Mouse (Mus musculus) neutrophil, adult 5-6 weeks (primary cell): ENCODE results near the gene Cep112. TPM values are rescaled to one million over a fixed set of nuclear protein-coding genes. Genes with fewer than 3 reads are reported as not detected.

Source experiments
- ATAC-seq: fragments of 151-379, 151-347 bp; 2 replicates; pipeline ENCODE4 v1.8.0; 2017; ENCODE audit warnings: mild to moderate bottlenecking, moderate TSS enrichment; ENCODE audit not compliant: insufficient number of reproducible peaks, poor library complexity, low FRiP score, severe bottlenecking; ENCODE audit errors: extremely low read depth
- total RNA-seq: library from RNA; stranded (forward); fragments of 200-1000 nt; gene quantifications from 2 replicates; pipeline ENCODE4 v1.2.3, GENCODE M21; 2017

Gene Cep112
- total RNA-seq, 1 experiment from 2014 or later: 0.58 TPM

- no peak for ATAC-seq
Observed at GRCm38 (mm10) chr11:108757626-108758430, 332.8 kb downstream of the Cep112 start.

GRCm38 (mm10) chr11:108770064-108770463 is 345.1 kb downstream of the Cep112 start:
- no peak for ATAC-seq

GRCm38 (mm10) chr11:108774019-108774670 is 349.2 kb downstream of the Cep112 start:
- no peak for ATAC-seq

GRCm38 (mm10) chr11:108777158-108777557 is 352.2 kb downstream of the Cep112 start:
- no peak for ATAC-seq

- no peak for ATAC-seq
Observed at GRCm38 (mm10) chr11:108780271-108781250, 355.6 kb downstream of the Cep112 start.

DNA sequence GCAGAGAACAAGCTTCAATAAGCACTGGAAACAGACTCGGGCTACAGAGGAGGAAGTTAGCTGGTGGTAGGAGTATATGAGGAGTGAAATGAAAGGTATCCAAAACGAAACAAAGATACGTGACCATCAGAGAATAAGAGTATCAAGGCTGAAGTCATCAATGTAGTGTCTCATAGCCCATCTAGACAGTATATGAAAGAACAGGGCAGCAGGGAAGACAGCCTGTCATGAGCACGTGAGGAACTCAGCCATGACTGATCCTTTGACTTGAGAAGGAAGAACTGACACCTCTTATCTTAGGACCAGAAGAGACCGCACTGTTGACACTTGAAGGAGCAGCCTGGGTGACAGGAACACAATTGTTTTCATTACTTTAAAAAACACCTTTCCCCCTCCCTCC is 373.4 kb downstream of the Cep112 start:
- ATAC-seq: no peak

GRCm38 (mm10) chr11:108799695-108800094 is 374.7 kb downstream of the Cep112 start:
- ATAC-seq: no peak

- no peak for ATAC-seq
Observed at GRCm38 (mm10) chr11:108804030-108804429, 379.0 kb downstream of the Cep112 start.

- ATAC-seq: no peak
Observed at GRCm38 (mm10) chr11:108805947-108806346, 381.0 kb downstream of the Cep112 start.

DNA sequence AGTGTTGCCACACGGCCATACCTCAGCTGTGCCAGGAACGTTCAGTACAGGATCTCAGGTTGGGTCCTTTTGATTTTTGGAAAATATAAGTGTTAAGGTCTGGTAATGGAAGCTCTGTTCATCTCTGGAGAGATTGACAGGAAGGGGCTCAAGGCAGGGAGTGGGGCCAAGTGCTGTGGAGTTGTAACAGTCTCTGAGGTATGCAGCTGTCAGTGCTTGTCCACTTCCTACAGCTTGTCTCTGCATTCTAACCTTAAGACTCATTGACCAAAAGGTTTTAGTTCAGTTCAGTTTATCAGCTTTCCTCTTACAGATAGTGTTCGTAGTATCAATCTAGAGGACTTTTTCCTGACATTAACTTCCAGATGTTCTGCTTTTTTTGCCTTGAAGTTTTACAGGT is 384.6 kb downstream of the Cep112 start:
- no peak for ATAC-seq

DNA sequence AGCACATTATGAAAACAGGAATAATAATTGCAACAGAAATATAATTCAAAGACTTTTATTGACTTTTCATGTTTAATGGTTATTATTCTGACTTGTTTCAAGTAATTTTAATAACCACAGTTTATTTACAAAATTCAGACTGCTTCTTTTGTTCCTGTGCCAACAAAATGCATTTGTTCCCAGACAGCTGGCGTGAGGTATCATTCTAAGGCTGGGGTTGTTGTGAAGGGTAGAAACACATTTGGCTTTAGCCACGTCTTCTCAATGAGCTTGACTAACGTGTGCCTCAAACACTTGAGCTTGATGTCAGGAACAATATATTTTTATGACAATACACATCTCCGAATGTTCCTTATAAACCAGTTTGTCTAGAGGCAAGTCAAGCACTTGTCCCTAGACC is 396.8 kb downstream of the Cep112 start:
- ATAC-seq: no peak

GRCm38 (mm10) chr11:108822257-108822656 is 397.3 kb downstream of the Cep112 start:
- ATAC-seq: no peak

GRCm38 (mm10) chr11:108827321-108827720 is 402.3 kb downstream of the Cep112 start:
- ATAC-seq: no peak

GRCm38 (mm10) chr11:108828374-108829025 is 403.5 kb downstream of the Cep112 start:
- no peak for ATAC-seq

DNA sequence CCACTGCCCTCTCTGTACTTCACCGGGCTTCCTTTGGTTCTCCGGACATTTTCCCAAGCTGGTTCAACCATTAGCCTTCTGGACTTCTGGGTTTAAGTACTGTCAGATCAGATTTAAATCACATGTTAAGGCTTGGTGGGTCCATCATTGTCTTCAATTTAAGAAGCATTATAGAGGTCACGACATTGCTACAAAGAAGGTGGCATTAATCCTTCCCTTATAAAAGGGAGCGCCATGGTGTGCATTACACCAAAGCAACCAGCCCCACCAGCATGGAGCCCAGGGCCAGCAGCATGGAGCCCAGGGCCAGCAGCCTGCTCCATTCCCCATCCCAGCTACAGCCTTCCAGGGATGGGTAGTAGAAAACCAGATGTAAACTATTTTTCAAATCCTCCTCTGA is 411.7 kb downstream of the Cep112 start:
- no peak for ATAC-seq

DNA sequence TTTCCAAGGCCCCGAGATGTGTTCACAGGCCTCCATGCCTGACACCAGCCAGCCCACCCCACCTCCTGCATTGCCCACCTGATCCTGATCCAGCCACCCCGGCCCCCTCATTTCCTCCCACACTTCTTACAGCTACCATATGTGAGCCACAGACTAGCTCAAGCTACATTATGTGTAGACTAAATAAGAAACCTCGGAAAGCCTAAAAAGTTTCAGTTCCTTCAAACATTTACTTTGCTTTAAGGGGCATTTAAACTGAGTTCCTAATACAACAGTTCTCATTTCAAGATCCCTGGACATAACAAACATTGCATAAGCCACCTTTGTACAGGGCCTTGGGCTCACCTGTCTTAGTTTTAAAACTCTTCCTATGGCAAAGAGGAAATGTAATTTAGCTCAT is 415.2 kb downstream of the Cep112 start:
- no peak for ATAC-seq

DNA sequence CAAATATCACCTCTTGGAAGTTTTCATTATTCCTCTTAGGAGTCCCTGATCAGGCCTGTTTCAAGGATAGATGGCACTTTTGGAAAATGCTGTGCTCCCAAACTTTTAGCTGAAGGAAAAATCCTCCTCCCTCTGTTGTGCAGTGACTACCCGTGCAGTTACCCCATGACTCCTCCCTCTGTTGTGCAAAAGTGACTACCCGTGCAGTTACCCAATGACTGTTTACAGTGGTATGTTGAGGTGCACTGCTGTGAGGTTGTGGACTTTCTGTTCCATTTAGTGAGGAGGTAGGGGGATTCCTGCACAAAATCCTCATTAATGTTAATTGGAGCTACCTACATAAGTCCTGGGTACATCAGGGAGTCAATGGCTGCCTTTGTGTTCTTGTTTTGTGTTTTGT is 417.8 kb downstream of the Cep112 start:
- ATAC-seq: no peak

GRCm38 (mm10) chr11:108845971-108846370 is 421.0 kb downstream of the Cep112 start:
- ATAC-seq: no peak

- no peak for ATAC-seq
Observed at GRCm38 (mm10) chr11:108846479-108846878, 421.5 kb downstream of the Cep112 start.
